Mouse (Mus musculus): ENCODE results near the gene Zfp324.

The Zfp324 gene

DNA sequence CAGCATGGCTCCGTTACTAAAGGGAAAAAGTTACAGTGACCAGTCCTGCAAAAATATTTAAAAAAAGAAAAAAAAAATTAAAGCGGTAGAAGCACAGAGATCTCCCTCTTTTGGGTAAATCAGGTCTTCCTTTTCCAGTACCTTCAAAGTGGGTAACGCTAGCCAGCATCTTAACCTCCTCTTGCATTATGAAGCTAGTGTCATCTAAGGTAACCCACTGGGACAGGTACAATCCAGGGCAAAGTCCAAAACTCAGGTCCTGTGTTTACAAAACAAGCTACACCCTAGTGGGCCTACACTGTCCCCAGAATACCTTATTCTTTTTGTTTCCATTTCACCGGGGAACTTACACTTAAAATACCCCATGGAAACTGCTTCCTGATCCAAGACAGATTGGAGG is 48.0 kb downstream of the Zfp324 start:
- no peak for DNase-seq

DNA sequence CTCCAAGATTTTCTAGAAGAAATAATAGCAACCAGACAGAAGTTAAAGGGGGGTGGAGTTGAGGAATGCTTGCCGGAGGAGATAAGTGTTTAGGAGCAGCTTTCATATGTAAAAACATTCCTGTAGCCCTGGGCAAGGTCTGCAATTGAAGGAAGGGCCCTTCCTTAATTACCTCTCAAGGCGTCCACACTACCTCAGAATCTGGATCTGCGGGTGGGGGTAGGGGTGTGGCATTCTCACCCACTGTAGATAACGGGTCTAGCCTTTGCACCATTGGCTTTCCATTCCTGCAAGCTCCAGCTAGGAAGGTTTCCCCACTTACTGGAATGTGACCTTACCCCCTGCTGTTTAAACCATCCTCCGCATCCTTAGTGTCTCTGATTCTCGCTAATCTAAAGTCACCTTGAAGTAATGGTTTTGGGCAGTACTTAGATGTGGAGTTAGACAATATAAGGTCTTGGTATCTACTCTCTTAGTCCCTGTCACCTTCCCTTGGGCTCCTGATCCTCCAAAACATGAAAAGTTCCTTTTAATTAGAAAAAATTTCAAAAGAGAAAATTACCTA is 48.7 kb downstream of the Zfp324 start:
- DNase-seq, result no peak

- no peak for DNase-seq
These were observed 49.6 kb downstream of the Zfp324 start for GRCm38 (mm10) chr7:13015217-13015616.

DNA sequence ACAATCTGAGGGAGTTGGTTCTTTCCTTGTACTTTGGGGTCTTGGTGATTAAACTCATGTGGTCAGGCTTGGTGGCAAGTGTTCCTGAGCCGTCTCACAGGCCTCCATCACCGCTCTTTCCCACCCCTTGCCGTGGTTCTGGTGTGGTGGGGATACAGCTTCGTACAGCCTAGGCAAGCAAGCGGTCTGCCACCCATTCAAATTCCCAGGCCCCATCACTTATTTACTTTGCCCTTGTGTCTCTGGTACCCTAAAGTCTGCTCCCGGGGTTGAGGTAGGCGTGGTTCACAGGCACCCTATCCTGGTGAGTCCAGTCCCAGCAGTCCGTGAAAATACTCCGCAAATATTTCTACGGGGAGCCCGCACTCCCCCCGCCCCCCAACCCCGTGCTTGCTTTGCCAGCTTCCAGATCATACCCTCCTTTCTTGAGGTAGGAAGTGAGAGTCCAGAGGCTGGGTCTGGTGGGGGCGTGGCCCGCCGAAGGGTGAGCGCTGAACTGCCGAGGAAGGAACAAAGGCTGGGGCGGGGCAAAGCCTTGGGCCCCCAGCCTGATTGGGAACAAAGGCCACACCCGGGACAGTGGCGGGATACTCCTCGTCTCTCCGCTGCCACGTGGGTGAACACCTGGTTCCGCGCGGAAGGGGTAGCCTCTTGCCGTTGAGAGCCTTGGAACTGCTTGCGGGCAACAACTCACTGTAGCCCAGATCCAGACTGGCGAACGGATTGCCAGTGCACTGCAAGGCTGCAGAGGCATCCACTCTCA is 57.3 kb downstream of the Zfp324 start:
- DNase-seq, result peak; percentile 88
